Mouse (Mus musculus) MEL (cell line): Measurements from ENCODE around the gene Spi1. TPM values are rescaled to one million over a fixed set of nuclear protein-coding genes. Genes with fewer than 3 reads are reported as not detected.

Experiments used
- DNase-seq: peaks from one replicate; pipeline ENCODE4 v3.0.0; 2011; ENCODE audit warnings: low read depth, low spot score
- H3K27ac ChIP-seq: 2 replicates; pipeline ENCODE4 v1.5.1; 2012; ENCODE audit warnings: low read depth, mild to moderate bottlenecking, control low read depth, low read length, moderate library complexity; ENCODE audit not compliant: control insufficient read depth
- H3K27me3 ChIP-seq, 2 experiments: fragments of 150-350 bp in 1 of 2; sonication (generic) in 1 of 2; 2 replicates each; pipeline ENCODE4 v1.6.1; 2012; ENCODE audit warnings: low read length in 2 of 2, mild to moderate bottlenecking in 2 of 2, improper control_type of control experiment in 1 of 2, moderate library complexity in 1 of 2; ENCODE audit not compliant: insufficient read depth in 2 of 2, control insufficient read depth in 1 of 2
- H3K36me3 ChIP-seq, 2 experiments: 2 replicates each; pipeline ENCODE4 v1.6.1; 2012 to 2014; ENCODE audit warnings: low read length in 2 of 2, improper control_type of control experiment in 1 of 2, inconsistent platforms in 1 of 2, mild to moderate bottlenecking in 1 of 2; ENCODE audit not compliant: insufficient read depth in 2 of 2, control insufficient read depth in 1 of 2
- H3K4me1 ChIP-seq, 2 experiments: fragments of 150-350 bp in 1 of 2; sonication (generic) in 1 of 2; 2 replicates each; pipeline ENCODE4 v1.6.1; 2012; ENCODE audit warnings: low read length in 2 of 2, improper control_type of control experiment in 1 of 2, mild to moderate bottlenecking in 1 of 2; ENCODE audit not compliant: insufficient read depth in 2 of 2, control insufficient read depth in 1 of 2
- H3K4me3 ChIP-seq, 2 experiments: fragments of 150-350 bp in 1 of 2; sonication (generic) in 1 of 2; 2 replicates each; pipeline ENCODE4 v1.5.1; 2012; ENCODE audit warnings: low read depth in 2 of 2, low read length in 2 of 2, mild to moderate bottlenecking in 2 of 2, moderate library complexity in 2 of 2, control low read depth in 1 of 2, improper control_type of control experiment in 1 of 2; ENCODE audit not compliant: control insufficient read depth in 1 of 2, insufficient read depth in 1 of 2
- H3K79me2 ChIP-seq: 2 replicates; pipeline ENCODE4 v1.6.1; 2012; ENCODE audit warnings: mild to moderate bottlenecking, low read length, moderate library complexity; ENCODE audit not compliant: control insufficient read depth, poor library complexity, insufficient read depth
- H3K9ac ChIP-seq: 2 replicates; pipeline ENCODE4 v1.6.1; 2012; ENCODE audit warnings: low read depth, mild to moderate bottlenecking, control low read depth, low read length, moderate library complexity; ENCODE audit not compliant: control insufficient read depth, poor library complexity, severe bottlenecking
- H3K9me3 ChIP-seq: fragments of 150-350 bp; sonication (generic); replicated peaks from 2 replicates; pipeline ENCODE4 v1.6.1; 2012; ENCODE audit warnings: mild to moderate bottlenecking, low read length, improper control_type of control experiment, moderate library complexity; ENCODE audit not compliant: insufficient read depth
- CTCF ChIP-seq, 3 experiments: IDR thresholded peaks in 2 of 3; conservative IDR thresholded peaks in 1 of 3; 2 replicates each; pipeline ENCODE4 v1.5.1; 2011 to 2012; ENCODE audit warnings: low read length in 3 of 3, low read depth in 2 of 3, mild to moderate bottlenecking in 2 of 3, improper control_type of control experiment in 1 of 3, inconsistent platforms in 1 of 3, mixed read lengths in 1 of 3, moderate library complexity in 1 of 3; ENCODE audit not compliant: control insufficient read depth in 1 of 3, insufficient read depth in 1 of 3, poor library complexity in 1 of 3, severe bottlenecking in 1 of 3
- E2F4 ChIP-seq: IDR thresholded peaks from 2 replicates; pipeline ENCODE4 v1.6.1; 2011; ENCODE audit warnings: low read depth, low read length, improper control_type of control experiment, borderline replicate concordance
- ELF1 ChIP-seq: IDR thresholded peaks from 2 replicates; pipeline ENCODE4 v1.6.1; 2014; ENCODE audit warnings: low read depth, mild to moderate bottlenecking, inconsistent platforms, low read length, improper control_type of control experiment, moderate library complexity
- EP300 ChIP-seq, 2 experiments: IDR thresholded peaks; 2 replicates each; pipeline ENCODE4 v1.6.1; 2011; ENCODE audit warnings: improper control_type of control experiment in 2 of 2, low read length in 2 of 2, low read depth in 1 of 2, mild to moderate bottlenecking in 1 of 2
- ETS1 ChIP-seq: IDR thresholded peaks from 2 replicates; pipeline ENCODE4 v1.6.1; 2012; ENCODE audit warnings: low read depth, mild to moderate bottlenecking, inconsistent platforms, low read length, improper control_type of control experiment, moderate library complexity
- GABPA ChIP-seq: IDR thresholded peaks from 2 replicates; pipeline ENCODE4 v1.6.1; 2012; ENCODE audit warnings: low read depth, mild to moderate bottlenecking, inconsistent platforms, low read length, improper control_type of control experiment, moderate library complexity
- GATA1 ChIP-seq: IDR thresholded peaks from 2 replicates; pipeline ENCODE4 v1.6.1; 2011; ENCODE audit warnings: low read depth, low read length, improper control_type of control experiment
- MAX ChIP-seq: IDR thresholded peaks from 2 replicates; pipeline ENCODE4 v1.6.1; 2011; ENCODE audit warnings: low read length, improper control_type of control experiment
- MEF2A ChIP-seq: IDR thresholded peaks from 2 replicates; pipeline ENCODE4 v1.6.1; 2014; ENCODE audit warnings: low read depth, mild to moderate bottlenecking, inconsistent platforms, low read length, improper control_type of control experiment; ENCODE audit not compliant: poor library complexity, insufficient replicate concordance, severe bottlenecking; ENCODE audit errors: extremely low read depth
- MYB ChIP-seq: IDR thresholded peaks from 2 replicates; pipeline ENCODE4 v1.6.1; 2011; ENCODE audit warnings: mild to moderate bottlenecking, low read depth, low read length, improper control_type of control experiment
- MYC ChIP-seq: IDR thresholded peaks from 2 replicates; pipeline ENCODE4 v1.6.1; 2011; ENCODE audit warnings: low read depth, mild to moderate bottlenecking, low read length, improper control_type of control experiment, moderate library complexity
- NELFE ChIP-seq: IDR thresholded peaks from 2 replicates; pipeline ENCODE4 v1.6.1; 2011; ENCODE audit warnings: low read depth, low read length, improper control_type of control experiment
- NRF1 ChIP-seq: IDR thresholded peaks from 2 replicates; pipeline ENCODE4 v1.6.1; 2014; ENCODE audit warnings: low read depth, mild to moderate bottlenecking, inconsistent platforms, low read length, improper control_type of control experiment, moderate library complexity; ENCODE audit not compliant: poor library complexity, insufficient read depth, severe bottlenecking
- POLR2AphosphoS5 ChIP-seq: IDR thresholded peaks from 2 replicates; pipeline ENCODE4 v1.6.1; 2012; ENCODE audit warnings: low read depth, borderline replicate concordance, mild to moderate bottlenecking, inconsistent platforms, low read length, moderate library complexity, mixed read lengths
- RCOR1 ChIP-seq: IDR thresholded peaks from 2 replicates; pipeline ENCODE4 v1.6.1; 2012; ENCODE audit warnings: low read depth, mild to moderate bottlenecking, inconsistent platforms, low read length, improper control_type of control experiment
- SIN3A ChIP-seq: IDR thresholded peaks from 2 replicates; pipeline ENCODE4 v1.6.1; 2012; ENCODE audit warnings: low read length, improper control_type of control experiment, inconsistent platforms
- SMC3 ChIP-seq: IDR thresholded peaks from 2 replicates; pipeline ENCODE4 v1.6.1; 2011; ENCODE audit warnings: low read depth, low read length, improper control_type of control experiment
- TAL1 ChIP-seq: IDR thresholded peaks from 2 replicates; pipeline ENCODE4 v1.6.1; 2012; ENCODE audit warnings: mild to moderate bottlenecking, inconsistent platforms, low read length, moderate library complexity, mixed read lengths
- TBP ChIP-seq: IDR thresholded peaks from 2 replicates; pipeline ENCODE4 v1.8.0; 2011; ENCODE audit warnings: low read depth, low read length, improper control_type of control experiment
- TCF12 ChIP-seq: IDR thresholded peaks from 2 replicates; pipeline ENCODE4 v1.6.1; 2014; ENCODE audit warnings: low read depth, mild to moderate bottlenecking, inconsistent platforms, low read length, improper control_type of control experiment, moderate library complexity
- USF1 ChIP-seq: IDR thresholded peaks from 2 replicates; pipeline ENCODE4 v1.6.1; 2014; ENCODE audit warnings: low read depth, mild to moderate bottlenecking, inconsistent platforms, low read length, improper control_type of control experiment, moderate library complexity
- USF2 ChIP-seq, 2 experiments: IDR thresholded peaks; 2 replicates each; pipeline ENCODE4 v1.6.1; 2011 to 2012; ENCODE audit warnings: improper control_type of control experiment in 2 of 2, low read length in 2 of 2, borderline replicate concordance in 1 of 2, inconsistent platforms in 1 of 2, low read depth in 1 of 2, mild to moderate bottlenecking in 1 of 2; ENCODE audit not compliant: insufficient read depth in 1 of 2
- polyA plus RNA-seq, 2 experiments: library from polyadenylated mRNA; stranded (reverse) in 1 of 2; unstranded in 1 of 2; fragments of >175 nt in 1 of 2; fragments of >200 nt in 1 of 2; gene quantifications; 2 replicates each; pipeline versions ENCODE4 v1.2.1 to v1.2.4; 2012; ENCODE audit warnings: low replicate concordance in 2 of 2, low read depth in 1 of 2; ENCODE audit not compliant: insufficient read length in 2 of 2, insufficient read depth in 1 of 2, missing spikeins in 1 of 2
- total RNA-seq: library from RNA; depleted of rRNA; stranded (reverse); fragments of 300-350 nt; gene quantifications from 2 replicates; pipeline ENCODE4 v1.2.3, GENCODE M21; 2012

Gene Spi1
- total and polyA plus RNA-seq, 3 experiments: 95.9 to 142 (median 129) TPM

DNA sequence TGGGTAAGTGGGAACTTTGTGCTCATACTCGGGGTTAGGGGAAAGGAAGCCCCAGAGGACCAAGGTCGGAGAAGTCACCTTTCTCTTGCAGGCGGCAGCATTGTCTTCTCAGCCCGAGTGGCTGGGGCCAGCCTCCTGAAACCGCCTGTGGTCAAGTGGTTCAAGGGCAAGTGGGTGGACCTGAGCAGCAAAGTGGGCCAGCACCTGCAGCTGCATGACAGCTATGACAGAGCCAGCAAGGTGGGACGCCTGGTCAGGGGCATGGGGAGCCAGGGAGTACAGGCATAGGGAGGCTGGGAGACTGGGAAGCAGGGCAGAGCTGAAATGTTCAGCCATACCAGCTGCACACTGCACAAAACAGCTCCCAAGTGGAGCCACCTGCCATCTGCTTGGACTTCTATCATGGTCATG lies 38.1 kb downstream of the Spi1 start:
- no peak for TF ChIP-seq NELFE
- no peak for TF ChIP-seq USF1
- TF ChIP-seq E2F4: no peak
- TF ChIP-seq MYC: no peak
- no peak for TF ChIP-seq ETS1
- no peak for TF ChIP-seq ELF1
- TF ChIP-seq NRF1: no peak
- no peak for TF ChIP-seq TCF12
- TF ChIP-seq RCOR1: no peak
- no peak for TF ChIP-seq SIN3A
- TF ChIP-seq TBP: no peak
- TF ChIP-seq CTCF (IDR thresholded peaks at IDR 0.05 in 2 of 3, conservative IDR thresholded peaks at IDR 0.05 in 1 of 3; ENCODE audit: control insufficient read depth in 1 of 3, insufficient read depth in 1 of 3, low read depth in 2 of 3, low read length in 3 of 3, poor library complexity in 1 of 3, severe bottlenecking in 1 of 3): no peak
- no peak for TF ChIP-seq EP300 (IDR thresholded peaks at IDR 0.05; ENCODE audit: low read depth in 1 of 2, low read length in 2 of 2)
- TF ChIP-seq SMC3: no peak
- H3K27me3 ChIP-seq: no peaks in the 10 kb centered on the region
- H3K9me3 ChIP-seq: no peaks in the 10 kb centered on the region
- no peak overlapping the region for H3K9ac ChIP-seq
- no peak overlapping the region for H3K27ac ChIP-seq
- H3K4me3 ChIP-seq: no peak overlapping the region
- no peaks in the 10 kb centered on the region for H3K79me2 ChIP-seq
- peaks cover 0 to 5% of the 10 kb centered on the region in 2 experiments; a peak in 1 of 4 replicates for H3K4me1 ChIP-seq
- no peak for DNase-seq
- H3K36me3 ChIP-seq: no peaks in the 10 kb centered on the region

- no peaks in the 10 kb centered on the region for H3K4me1 ChIP-seq
- H3K79me2 ChIP-seq: no peaks in the 10 kb centered on the region
- H3K9me3 ChIP-seq: no peaks in the 10 kb centered on the region
- DNase-seq: no peak
- no peaks in the 10 kb centered on the region for H3K27me3 ChIP-seq
- no peak for TF ChIP-seq TAL1
- TF ChIP-seq NELFE: no peak
- TF ChIP-seq USF2 (IDR thresholded peaks at IDR 0.05; ENCODE audit: borderline replicate concordance in 1 of 2, insufficient read depth in 1 of 2, low read depth in 1 of 2, low read length in 2 of 2): no peak
- TF ChIP-seq RCOR1: no peak
- TF ChIP-seq POLR2AphosphoS5: no peak
- no peak for TF ChIP-seq GABPA
- TF ChIP-seq MYB: no peak
- TF ChIP-seq ETS1: no peak
- TF ChIP-seq EP300 (IDR thresholded peaks at IDR 0.05; ENCODE audit: low read depth in 1 of 2, low read length in 2 of 2): no peak
- TF ChIP-seq MEF2A: no peak
- TF ChIP-seq E2F4: no peak
- TF ChIP-seq MAX: no peak
- TF ChIP-seq GATA1: no peak
- H3K4me3 ChIP-seq: no peak overlapping the region
- H3K27ac ChIP-seq: no peak overlapping the region
- H3K36me3 ChIP-seq: no peaks in the 10 kb centered on the region
- no peak overlapping the region for H3K9ac ChIP-seq
These were observed 38.8 kb downstream of the Spi1 start for GRCm38 (mm10) chr2:91121011-91121410.
